Mouse (Mus musculus): Measurements from ENCODE around the gene Banf2.

Gene Banf2

DNA sequence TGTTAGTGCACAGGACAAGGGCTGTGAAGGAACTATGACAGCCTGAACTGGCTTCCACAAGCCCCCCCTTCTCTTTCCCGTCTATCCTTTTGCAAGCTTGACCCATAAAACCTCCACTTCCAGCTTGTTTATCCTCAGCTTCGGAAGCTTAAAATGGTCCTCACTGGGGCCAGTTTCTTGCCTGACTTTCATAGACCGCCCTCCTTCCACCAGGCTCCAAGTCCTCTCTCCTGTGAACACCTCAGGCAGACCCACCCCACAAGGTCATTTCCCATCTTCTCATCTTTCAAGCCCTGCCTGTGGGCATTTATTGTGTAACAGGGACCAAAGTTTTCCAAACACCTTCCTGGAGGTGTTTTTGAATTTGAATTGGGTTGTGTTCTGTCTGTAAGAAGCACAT, 10.4 kb upstream of the Banf2 start:
- in situ Hi-C loops (cut with MboI, MseI) = loop anchor here (25.0 kb wide), 1 partner anchor 190 kb away; no protein-coding TSS in a partner anchor

- in situ Hi-C loops (cut with MboI, MseI) = no loop called here
Measured at GRCm38 (mm10) chr2:144025361-144025760, 7.5 kb upstream of the Banf2 start.

DNA sequence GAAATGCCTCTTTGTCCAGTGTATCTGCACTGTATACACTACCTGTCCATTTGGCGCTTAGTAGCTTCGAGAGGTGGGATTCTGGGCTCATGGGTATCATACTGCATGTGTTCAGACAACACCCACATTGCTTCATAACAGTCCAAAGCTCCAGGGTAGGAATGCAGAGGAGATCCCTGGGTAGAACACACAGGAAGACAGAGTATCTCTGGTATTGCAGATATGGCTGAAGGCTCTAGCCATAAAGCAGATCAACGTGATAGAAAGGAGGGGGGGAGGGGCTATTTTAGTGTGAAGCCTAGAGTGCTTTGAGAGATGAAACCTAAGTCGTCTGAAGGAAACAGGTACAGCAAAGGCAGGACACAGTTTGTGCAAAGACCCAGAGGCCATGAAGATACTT, 6.4 kb upstream of the Banf2 start:
- in situ Hi-C loops (cut with MboI, MseI) = no loop called here

GRCm38 (mm10) chr2:144030791-144031190, 2.1 kb upstream of the Banf2 start:
- in situ Hi-C loops (cut with MboI, MseI) = no loop called here

- in situ Hi-C loops (cut with MboI, MseI) = no loop called here
Measured at GRCm38 (mm10) chr2:144044726-144045125, 11.9 kb downstream of the Banf2 start.

- in situ Hi-C loops (cut with MboI, MseI) = no loop called here
Measured at GRCm38 (mm10) chr2:144045756-144046560, 13.1 kb downstream of the Banf2 start.

DNA sequence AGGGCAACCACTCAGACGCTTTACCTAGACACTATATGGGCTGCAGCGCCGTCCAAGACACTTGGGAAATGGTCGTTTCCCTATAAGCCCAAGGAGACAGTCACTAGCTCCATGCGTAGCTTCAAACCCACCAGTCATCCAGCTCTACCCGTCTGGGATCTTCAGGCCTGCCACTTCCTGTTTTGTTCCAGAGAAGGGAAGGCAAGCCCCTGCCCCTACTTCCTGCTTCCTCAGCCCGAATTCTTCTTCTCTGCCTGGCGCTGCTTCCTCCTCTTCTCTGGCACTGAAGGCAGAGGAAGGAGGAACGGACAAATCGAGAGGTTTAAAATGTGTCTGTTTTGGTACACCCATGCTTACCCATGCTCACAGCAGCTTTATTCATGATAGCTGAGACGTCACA, 14.1 kb downstream of the Banf2 start:
- in situ Hi-C loops (cut with MboI, MseI) = no loop called here

DNA sequence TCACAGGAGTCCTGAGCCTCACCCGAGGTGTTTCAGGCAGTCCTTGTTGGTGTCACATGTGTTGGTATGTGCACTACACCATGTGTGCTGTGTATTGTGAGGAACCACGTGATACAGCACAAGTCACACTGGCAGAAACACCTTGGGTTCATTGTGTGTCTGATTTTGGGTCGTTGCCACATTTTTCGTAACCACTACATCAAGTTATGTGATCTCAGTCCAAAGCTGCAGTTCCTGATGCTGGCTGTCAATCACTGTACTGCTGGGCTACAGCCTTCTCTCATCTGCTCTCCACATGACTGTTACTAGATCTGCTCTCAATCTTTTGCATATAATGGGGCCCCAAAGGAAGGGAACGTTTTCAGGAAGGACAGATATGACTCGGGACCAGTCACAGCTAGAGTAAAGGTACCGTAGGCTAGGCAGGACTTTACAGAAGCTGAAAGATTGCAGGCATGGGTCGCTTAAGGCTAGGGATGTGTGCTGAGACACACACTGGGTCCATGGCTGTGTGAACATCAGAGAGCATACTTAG, 17.4 kb downstream of the Banf2 start:
- in situ Hi-C loops (cut with MboI, MseI) = no loop called here

GRCm38 (mm10) chr2:144050861-144051260, 18.0 kb downstream of the Banf2 start:
- in situ Hi-C loops (cut with MboI, MseI) = no loop called here

GRCm38 (mm10) chr2:144052410-144053065, 19.7 kb downstream of the Banf2 start:
- in situ Hi-C loops (cut with MboI, MseI) = no loop called here

GRCm38 (mm10) chr2:144057735-144058134, 24.9 kb downstream of the Banf2 start:
- in situ Hi-C loops (cut with MboI, MseI) = no loop called here

DNA sequence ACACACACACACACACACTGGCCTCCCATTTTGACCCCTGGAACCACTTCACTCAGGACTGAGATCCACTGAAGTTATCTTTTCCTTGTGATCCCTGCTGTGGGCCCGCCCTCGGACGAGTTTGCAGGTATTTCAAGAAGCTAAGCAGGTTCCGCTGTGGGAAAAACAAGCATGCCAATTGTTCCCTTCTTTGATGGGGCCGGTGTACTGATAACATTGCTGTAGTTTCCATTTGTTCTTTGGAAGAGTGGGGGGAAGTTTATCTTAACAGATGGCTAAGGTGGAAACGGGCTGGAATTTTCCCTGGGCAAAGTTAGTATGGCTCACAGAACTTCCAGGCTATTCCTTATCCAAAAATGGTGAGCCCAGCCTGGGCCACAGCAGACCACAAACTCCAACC, 28.8 kb downstream of the Banf2 start:
- in situ Hi-C loops (cut with MboI, MseI) = no loop called here

GRCm38 (mm10) chr2:144065499-144065898, 32.6 kb downstream of the Banf2 start:
- in situ Hi-C loops (cut with MboI, MseI) = no loop called here

DNA sequence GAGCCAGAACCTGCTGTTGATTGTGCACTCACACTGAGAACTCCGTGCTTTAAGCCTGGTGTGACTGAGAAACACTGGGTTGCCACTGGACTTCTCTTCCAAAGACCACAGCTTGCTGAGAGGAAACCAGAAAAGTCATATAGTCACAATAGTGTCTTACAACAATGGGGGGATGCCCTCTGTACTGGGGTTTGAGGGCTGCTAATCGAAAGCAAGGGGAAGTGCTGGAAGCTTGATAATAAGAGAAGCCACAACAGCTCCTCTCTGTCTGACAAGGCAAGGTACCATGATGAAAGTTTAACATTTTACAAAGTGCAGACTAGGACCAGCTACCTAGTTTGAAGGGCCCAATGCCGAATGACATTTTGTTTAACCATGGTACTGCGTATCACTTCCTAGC, 36.8 kb downstream of the Banf2 start:
- in situ Hi-C loops (cut with MboI, MseI) = no loop called here

- in situ Hi-C loops (cut with MboI, MseI) = no loop called here
Measured at GRCm38 (mm10) chr2:144070479-144070878, 37.6 kb downstream of the Banf2 start.

- in situ Hi-C loops (cut with MboI, MseI) = no loop called here
Measured at GRCm38 (mm10) chr2:144072642-144073041, 39.8 kb downstream of the Banf2 start.

DNA sequence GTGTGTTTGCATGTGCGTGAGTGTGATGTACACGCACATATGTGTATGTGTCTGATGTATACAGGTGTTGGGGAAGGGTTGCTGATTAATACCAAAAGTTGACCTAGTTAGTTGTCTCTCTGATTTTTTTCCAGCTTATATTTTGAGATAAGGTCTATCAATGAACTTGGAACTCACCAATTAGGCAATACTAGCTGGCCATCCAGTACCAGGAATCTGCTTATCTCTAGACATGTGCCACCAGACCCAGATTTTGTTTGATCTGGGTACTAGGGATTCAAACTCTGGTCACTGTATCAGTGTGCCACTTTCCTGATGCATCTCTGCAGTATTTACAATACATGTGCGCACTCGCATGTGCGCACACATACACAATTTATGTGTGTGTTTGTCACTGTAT, 41.2 kb downstream of the Banf2 start:
- in situ Hi-C loops (cut with MboI, MseI) = no loop called here

GRCm38 (mm10) chr2:144076625-144077024, 43.8 kb downstream of the Banf2 start:
- in situ Hi-C loops (cut with MboI, MseI) = no loop called here

- in situ Hi-C loops (cut with MboI, MseI) = no loop called here
Measured at GRCm38 (mm10) chr2:144078897-144079296, 46.0 kb downstream of the Banf2 start.

DNA sequence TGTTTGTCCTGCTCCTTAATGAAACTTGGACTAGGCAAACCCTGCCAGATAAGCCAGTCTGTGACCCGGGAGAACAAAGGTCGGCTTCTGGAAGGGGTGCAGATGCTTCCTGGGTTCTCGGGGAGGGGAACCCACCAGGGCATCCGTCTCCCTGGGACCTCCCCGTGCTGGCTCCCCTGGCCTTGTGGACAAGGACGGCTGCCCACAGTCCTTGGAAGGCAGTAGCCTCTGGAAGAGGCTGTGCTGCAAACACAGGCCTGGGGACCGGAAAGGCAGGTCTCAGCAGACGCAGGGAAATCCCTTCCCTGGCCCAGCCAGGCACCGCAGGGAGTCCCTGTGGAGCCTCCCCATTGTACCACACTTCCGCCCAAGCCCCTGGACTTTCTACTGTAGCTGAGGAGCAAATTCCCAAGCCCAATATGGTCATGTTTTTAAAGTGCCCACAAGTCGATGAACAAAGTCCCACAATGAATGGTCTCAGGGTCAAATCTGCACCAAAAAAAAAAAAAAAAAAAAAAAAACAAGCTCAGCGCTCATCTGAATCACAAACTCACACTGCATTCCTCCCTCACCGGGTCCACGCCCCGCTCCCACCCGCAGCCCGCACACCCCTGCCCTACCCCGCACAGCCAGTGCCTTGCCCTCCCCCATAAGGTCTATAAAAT, 53.5 kb downstream of the Banf2 start:
- in situ Hi-C loops (cut with MboI, MseI) = no loop called here

DNA sequence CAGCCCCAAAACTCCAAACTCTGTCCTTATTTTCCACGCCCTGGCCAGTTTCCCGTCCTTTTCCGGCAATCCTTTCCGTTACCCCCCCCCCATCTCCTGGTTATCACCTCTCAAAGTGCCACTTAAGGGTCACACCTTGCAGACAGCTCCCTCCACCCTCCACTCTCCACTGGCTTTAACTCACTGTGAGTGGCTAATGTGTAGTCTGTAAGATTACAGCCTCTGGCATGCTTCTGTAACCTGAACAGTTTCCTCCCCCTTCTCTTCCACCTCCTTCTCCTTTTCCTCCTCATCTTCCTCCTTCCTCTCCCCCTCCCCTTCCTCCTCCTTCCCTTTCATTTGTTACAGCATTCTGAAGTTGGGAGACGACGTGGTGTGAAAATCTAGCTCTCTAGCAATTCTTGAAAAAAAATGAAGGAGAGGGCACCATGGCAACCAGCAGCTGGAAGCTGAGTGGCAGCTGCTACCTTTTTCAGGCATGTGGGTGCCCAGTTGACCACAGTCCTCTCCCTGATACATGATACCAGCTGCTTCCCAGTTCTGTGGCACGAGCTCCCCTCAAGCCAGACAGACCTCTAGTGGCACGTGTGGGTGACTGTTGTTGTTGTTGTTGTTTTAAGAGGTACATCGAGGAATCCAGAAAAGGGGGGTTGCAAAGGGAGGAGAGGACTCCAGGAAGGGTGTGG, 55.2 kb downstream of the Banf2 start:
- in situ Hi-C loops (cut with MboI, MseI) = no loop called here

DNA sequence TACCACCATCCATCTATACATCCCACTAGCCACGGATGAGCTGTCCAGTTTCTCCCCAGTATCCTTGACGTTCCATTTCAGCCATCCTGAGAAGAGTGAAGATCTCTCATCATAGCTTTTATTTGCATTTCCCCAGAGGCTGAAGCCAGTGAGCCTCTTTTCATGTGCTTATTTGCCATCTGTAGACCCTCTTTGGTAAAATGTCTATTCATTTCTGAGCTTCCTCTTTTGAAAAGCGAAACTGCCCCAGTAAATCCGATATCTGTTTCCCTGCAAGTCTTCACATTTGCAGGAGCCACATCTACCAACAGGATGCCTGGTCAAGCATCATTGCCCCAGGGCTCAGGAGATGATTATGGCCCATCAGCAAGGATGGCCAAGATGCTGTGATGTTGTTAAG, 59.9 kb downstream of the Banf2 start:
- in situ Hi-C loops (cut with MboI, MseI) = no loop called here
